Mouse (Mus musculus) lung, postnatal 0 days (tissue): Measurements from ENCODE around the gene Apobec3.

Source experiments
- CTCF ChIP-seq: IDR thresholded peaks from 2 replicates; pipeline ENCODE4 v1.5.1; 2016; ENCODE audit warnings: antibody characterized with exemption, mild to moderate bottlenecking
- EP300 ChIP-seq: IDR thresholded peaks from 2 replicates; pipeline ENCODE4 v1.6.1; 2016; ENCODE audit warnings: antibody characterized with exemption, mild to moderate bottlenecking, control low read depth

- TF ChIP-seq CTCF (no peak), EP300 (no peak)
Measured at GRCm38 (mm10) chr15:79882623-79883267, 8.7 kb upstream of the Apobec3 start.
